Mouse (Mus musculus) macrophage (primary cell): ENCODE measurements at regions not wholly inside any gene's neighbourhood (a gene's known extent, or its start where the extent isn't known, plus 50 kb on each side); places are given as distances from the start of the nearest gene placed in this dataset.

ENCODE experiments used
- H3K27ac ChIP-seq: fragments of 350-480 bp; formaldehyde crosslinking; 2 replicates; pipeline ENCODE4 v1.9.0; 2021
- H3K36me3 ChIP-seq: fragments of 350-480 bp; formaldehyde crosslinking; 2 replicates; pipeline ENCODE4 v1.9.0; 2021; ENCODE audit errors: inconsistent target
- H3K4me3 ChIP-seq: fragments of 350-480 bp; formaldehyde crosslinking; 2 replicates; pipeline ENCODE4 v1.9.0; 2021; ENCODE audit errors: inconsistent target
- H3K79me2 ChIP-seq: fragments of 350-480 bp; formaldehyde crosslinking; 2 replicates; pipeline ENCODE4 v1.9.0; 2021; ENCODE audit errors: inconsistent target
- WGBS: methylation state at CpG from one replicate; pipeline ENCODE4 v1.1.7; 2026; ENCODE audit warnings: inconsistent platforms; ENCODE audit not compliant: missing documents; 5-methylcytosine and 5-hydroxymethylcytosine counted together

GRCm38 (mm10) chr1:88839977-88840628 lies 138.1 kb upstream of the Arl4c start:
- no peak overlapping the region for H3K4me3 ChIP-seq
- no peaks in the 10 kb centered on the region for H3K79me2 ChIP-seq
- no peak overlapping the region for H3K27ac ChIP-seq
- WGBS, result 83% methylated on average over 9 of the region's 9 CpGs
- no peaks in the 10 kb centered on the region for H3K36me3 ChIP-seq

- Histone ChIP-seq H3K79me2 (no peaks in the 10 kb centered on the region), H3K4me3 (no peak overlapping the region), H3K36me3 (no peaks in the 10 kb centered on the region), H3K27ac (no peak overlapping the region)
- 89% methylated on average over 7 of the region's 9 CpGs for WGBS
Observed at GRCm38 (mm10) chr1:88840991-88841592, 139.1 kb upstream of the Arl4c start.

GRCm38 (mm10) chr1:88847333-88848091 lies 145.5 kb upstream of the Arl4c start:
- no peak overlapping the region for H3K27ac ChIP-seq
- 89% methylated on average over 16 of the region's 16 CpGs for WGBS
- no peak overlapping the region for H3K4me3 ChIP-seq
- H3K36me3 ChIP-seq, result no peaks in the 10 kb centered on the region
- no peaks in the 10 kb centered on the region for H3K79me2 ChIP-seq

GRCm38 (mm10) chr1:88848246-88848645 lies 146.2 kb upstream of the Arl4c start:
- H3K4me3 ChIP-seq, result no peak overlapping the region
- no peaks in the 10 kb centered on the region for H3K79me2 ChIP-seq
- WGBS, result 77% methylated on average over 8 of the region's 8 CpGs
- no peak overlapping the region for H3K27ac ChIP-seq
- H3K36me3 ChIP-seq, result no peaks in the 10 kb centered on the region

- no peaks in the 10 kb centered on the region for H3K36me3 ChIP-seq
- H3K27ac ChIP-seq, result no peak overlapping the region
- no peaks in the 10 kb centered on the region for H3K79me2 ChIP-seq
- WGBS, result 68% methylated on average over 5 of the region's 5 CpGs
- no peak overlapping the region for H3K4me3 ChIP-seq
Observed at GRCm38 (mm10) chr1:88849421-88849820, 147.4 kb upstream of the Arl4c start.

- Histone ChIP-seq H3K27ac (no peak overlapping the region), H3K36me3 (no peaks in the 10 kb centered on the region), H3K4me3 (no peak overlapping the region), H3K79me2 (no peaks in the 10 kb centered on the region)
- 90% methylated on average over 5 of the region's 5 CpGs for WGBS
Observed at GRCm38 (mm10) chr1:88851931-88852330, 149.9 kb upstream of the Arl4c start.

GRCm38 (mm10) chr1:88860871-88861589 lies 159.0 kb upstream of the Arl4c start:
- no peak overlapping the region for H3K27ac ChIP-seq
- no peaks in the 10 kb centered on the region for H3K79me2 ChIP-seq
- 61% methylated on average over 6 of the region's 7 CpGs for WGBS
- H3K4me3 ChIP-seq, result no peak overlapping the region
- no peaks in the 10 kb centered on the region for H3K36me3 ChIP-seq

- WGBS, result 85% methylated on average over 4 of the region's 4 CpGs
- Histone ChIP-seq H3K4me3 (no peak overlapping the region), H3K36me3 (no peaks in the 10 kb centered on the region), H3K27ac (no peak overlapping the region), H3K79me2 (no peaks in the 10 kb centered on the region)
Observed at GRCm38 (mm10) chr1:88861590-88861935, 159.5 kb upstream of the Arl4c start.

GRCm38 (mm10) chr1:88865436-88865835 lies 163.4 kb upstream of the Arl4c start:
- H3K27ac ChIP-seq, result no peak overlapping the region
- no peaks in the 10 kb centered on the region for H3K79me2 ChIP-seq
- H3K36me3 ChIP-seq, result no peaks in the 10 kb centered on the region
- WGBS, result 27% methylated on average over 6 of the region's 6 CpGs
- no peak overlapping the region for H3K4me3 ChIP-seq

GRCm38 (mm10) chr1:88866571-88866970 lies 164.6 kb upstream of the Arl4c start:
- no peak overlapping the region for H3K27ac ChIP-seq
- 95% methylated on average over 2 of the region's 2 CpGs for WGBS
- H3K36me3 ChIP-seq, result no peaks in the 10 kb centered on the region
- H3K79me2 ChIP-seq, result no peaks in the 10 kb centered on the region
- H3K4me3 ChIP-seq, result no peak overlapping the region

GRCm38 (mm10) chr1:88867138-88867537 lies 165.1 kb upstream of the Arl4c start:
- 83% methylated on average over 3 of the region's 3 CpGs for WGBS
- H3K4me3 ChIP-seq, result no peak overlapping the region
- no peaks in the 10 kb centered on the region for H3K36me3 ChIP-seq
- no peaks in the 10 kb centered on the region for H3K79me2 ChIP-seq
- H3K27ac ChIP-seq, result no peak overlapping the region

GRCm38 (mm10) chr1:88869885-88870284 lies 167.9 kb upstream of the Arl4c start:
- no peak overlapping the region for H3K27ac ChIP-seq
- 89% methylated on average over 4 of the region's 4 CpGs for WGBS
- no peaks in the 10 kb centered on the region for H3K79me2 ChIP-seq
- H3K4me3 ChIP-seq, result no peak overlapping the region
- H3K36me3 ChIP-seq, result no peaks in the 10 kb centered on the region

GRCm38 (mm10) chr1:88875356-88875755 lies 173.3 kb upstream of the Arl4c start:
- Histone ChIP-seq H3K79me2 (no peaks in the 10 kb centered on the region), H3K4me3 (no peak overlapping the region), H3K27ac (no peak overlapping the region), H3K36me3 (no peaks in the 10 kb centered on the region)
- WGBS, result 76% methylated on average over 6 of the region's 6 CpGs

- H3K27ac ChIP-seq, result no peak overlapping the region
- no peaks in the 10 kb centered on the region for H3K79me2 ChIP-seq
- WGBS, result 96% methylated on average over 11 of the region's 11 CpGs
- H3K36me3 ChIP-seq, result no peaks in the 10 kb centered on the region
- no peak overlapping the region for H3K4me3 ChIP-seq
Observed at GRCm38 (mm10) chr1:88877441-88877840, 175.4 kb upstream of the Arl4c start.

GRCm38 (mm10) chr1:88878831-88879230 lies 176.8 kb upstream of the Arl4c start:
- WGBS, result 85% methylated on average over 10 of the region's 10 CpGs
- no peak overlapping the region for H3K27ac ChIP-seq
- H3K4me3 ChIP-seq, result no peak overlapping the region
- H3K36me3 ChIP-seq, result no peaks in the 10 kb centered on the region
- no peaks in the 10 kb centered on the region for H3K79me2 ChIP-seq
